Mouse (Mus musculus) right cerebral cortex, postnatal 14 days (tissue): ENCODE results near the gene Map3k20.

ENCODE experiments used
- DNase-seq: peaks from one replicate; pipeline ENCODE4 v3.0.0; 2022

Map3k20 gene

GRCm38 (mm10) chr2:72438941-72439533 is 153.6 kb downstream of the Map3k20 start:
- DNase-seq, result no peak

- no peak for DNase-seq
Observed at GRCm38 (mm10) chr2:72441010-72441409, 155.6 kb downstream of the Map3k20 start.

GRCm38 (mm10) chr2:72442825-72443224 is 157.4 kb downstream of the Map3k20 start:
- no peak for DNase-seq

- no peak for DNase-seq
Observed at GRCm38 (mm10) chr2:72443960-72444359, 158.5 kb downstream of the Map3k20 start.

GRCm38 (mm10) chr2:72446106-72446505 is 160.7 kb downstream of the Map3k20 start:
- DNase-seq, result no peak

GRCm38 (mm10) chr2:72446615-72447014 is 161.2 kb downstream of the Map3k20 start:
- no peak for DNase-seq

GRCm38 (mm10) chr2:72453563-72453962 is 168.1 kb downstream of the Map3k20 start:
- DNase-seq, result no peak

GRCm38 (mm10) chr2:72456189-72456588 is 170.8 kb downstream of the Map3k20 start:
- no peak for DNase-seq

GRCm38 (mm10) chr2:72464376-72465014 is 179.1 kb downstream of the Map3k20 start:
- DNase-seq, result no peak

GRCm38 (mm10) chr2:72467604-72468003 is 182.2 kb downstream of the Map3k20 start:
- DNase-seq, result no peak

GRCm38 (mm10) chr2:72471415-72472070 is 186.1 kb downstream of the Map3k20 start:
- no peak for DNase-seq

- DNase-seq, result no peak
Observed at GRCm38 (mm10) chr2:72474531-72475287, 189.3 kb downstream of the Map3k20 start.

- no peak for DNase-seq
Observed at GRCm38 (mm10) chr2:72475423-72475796, 190.0 kb downstream of the Map3k20 start.

- peak; percentile 31 for DNase-seq
Observed at GRCm38 (mm10) chr2:72475797-72476485, 190.5 kb downstream of the Map3k20 start, which contains the start of gene Cdca7. Gene Cdca7 (plus strand): TSS chr2:72476159.

GRCm38 (mm10) chr2:72476486-72477211 is 191.2 kb downstream of the Map3k20 start:
- peak; percentile 18 for DNase-seq

- no peak for DNase-seq
Observed at GRCm38 (mm10) chr2:72477221-72477620, 191.8 kb downstream of the Map3k20 start.

- DNase-seq, result no peak
Observed at GRCm38 (mm10) chr2:72478176-72478575, 192.7 kb downstream of the Map3k20 start.

GRCm38 (mm10) chr2:72478921-72479320 is 193.5 kb downstream of the Map3k20 start:
- no peak for DNase-seq

- DNase-seq, result no peak
Observed at GRCm38 (mm10) chr2:72479818-72480217, 194.4 kb downstream of the Map3k20 start.

GRCm38 (mm10) chr2:72491650-72492049 is 206.2 kb downstream of the Map3k20 start:
- DNase-seq, result no peak
